Mouse (Mus musculus) T-helper 2 cell (primary cell): ENCODE measurements at regions not wholly inside any gene's neighbourhood (a gene's known extent, or its start where the extent isn't known, plus 50 kb on each side); places are given as distances from the start of the nearest gene placed in this dataset.
"Not testable (repeated sequence)": the region's sequence is repeated elsewhere in the genome, so short reads cannot be mapped to it uniquely, and the experiment has no call there.

Experiments used
- in situ Hi-C: fragments of 300-600 bp; cut with MboI, MseI; formaldehyde crosslinking; loops from one replicate; pipeline ENCODE4 v1.15.1; 2025; ENCODE audit warnings: high pct_unique_total_duplicates

- in situ Hi-C loops, result loop anchor here (10.0 kb wide), 1 partner anchor 558 kb away; no protein-coding TSS in a partner anchor
Observed at GRCm38 (mm10) chr19:59516957-59517356, 58.8 kb downstream of the Emx2 start.

- in situ Hi-C loops, result loop anchor here (10.0 kb wide), 1 partner anchor 556 kb away; no protein-coding TSS in a partner anchor
Observed at GRCm38 (mm10) chr19:59519156-59519555, 61.0 kb downstream of the Emx2 start.

- in situ Hi-C loops, result no loop called here
Observed at GRCm38 (mm10) chr19:59522176-59522575, 64.0 kb downstream of the Emx2 start.

- in situ Hi-C loops, result no loop called here
Observed at GRCm38 (mm10) chr19:59523356-59523755, 65.2 kb downstream of the Emx2 start.

- in situ Hi-C loops, result no loop called here
Observed at GRCm38 (mm10) chr19:59564101-59564500, 105.9 kb downstream of the Emx2 start.

GRCm38 (mm10) chr19:59568907-59569306, 110.7 kb downstream of the Emx2 start:
- in situ Hi-C loops, result no loop called here

GRCm38 (mm10) chr19:59569590-59569989, 111.4 kb downstream of the Emx2 start:
- in situ Hi-C loops, result not testable (repeated sequence)

GRCm38 (mm10) chr19:59574346-59574745, 116.2 kb downstream of the Emx2 start:
- in situ Hi-C loops, result no loop called here

- in situ Hi-C loops, result no loop called here
Observed at GRCm38 (mm10) chr19:59577886-59578285, 119.7 kb downstream of the Emx2 start.

GRCm38 (mm10) chr19:59579676-59580075, 121.5 kb downstream of the Emx2 start:
- in situ Hi-C loops, result loop anchor here (5.0 kb wide), 1 partner anchor 413 kb away; no protein-coding TSS in a partner anchor

GRCm38 (mm10) chr19:59585835-59586234, 127.7 kb downstream of the Emx2 start:
- in situ Hi-C loops, result no loop called here

GRCm38 (mm10) chr19:59587303-59587702, 129.1 kb downstream of the Emx2 start:
- in situ Hi-C loops, result no loop called here

GRCm38 (mm10) chr19:59588068-59588522, 129.9 kb downstream of the Emx2 start:
- in situ Hi-C loops, result no loop called here

- in situ Hi-C loops, result loop anchor here (10.0 kb wide), 2 partner anchors 65 to 755 kb away; no protein-coding TSS in a partner anchor
Observed at GRCm38 (mm10) chr19:59590021-59590420, 131.8 kb downstream of the Emx2 start.

- in situ Hi-C loops, result loop anchor here (10.0 kb wide), 2 partner anchors 63 to 753 kb away; no protein-coding TSS in a partner anchor
Observed at GRCm38 (mm10) chr19:59592060-59592459, 133.9 kb downstream of the Emx2 start.

- in situ Hi-C loops, result no loop called here
Observed at GRCm38 (mm10) chr19:59624288-59624795, 166.2 kb downstream of the Emx2 start.

- in situ Hi-C loops, result no loop called here
Observed at GRCm38 (mm10) chr19:59627681-59628080, 169.5 kb downstream of the Emx2 start.

- in situ Hi-C loops, result no loop called here
Observed at GRCm38 (mm10) chr19:59628296-59629160, 170.4 kb downstream of the Emx2 start.

GRCm38 (mm10) chr19:59629161-59629445, 170.9 kb downstream of the Emx2 start:
- in situ Hi-C loops, result no loop called here

- in situ Hi-C loops, result no loop called here
Observed at GRCm38 (mm10) chr19:59630095-59630494, 171.9 kb downstream of the Emx2 start.

- in situ Hi-C loops, result no loop called here
Observed at GRCm38 (mm10) chr19:59630706-59631105, 172.5 kb downstream of the Emx2 start.

- in situ Hi-C loops, result no loop called here
Observed at GRCm38 (mm10) chr19:59631541-59631940, 173.4 kb downstream of the Emx2 start.

- in situ Hi-C loops, result no loop called here
Observed at GRCm38 (mm10) chr19:59636271-59636670, 178.1 kb downstream of the Emx2 start.
